Mouse (Mus musculus) skeletal muscle tissue, adult 2 months (tissue): ENCODE data around the gene Dnajc5.
A peak's percentile ranks its signal among the peaks of the same experiment; 100 is the strongest.
"Not testable (repeated sequence)": the region's sequence is repeated elsewhere in the genome, so short reads cannot be mapped to it uniquely, and the experiment has no call there.

Source experiments
- DNase-seq: peaks from one replicate; pipeline ENCODE4 v3.0.0-alpha.2; 2012; ENCODE audit warnings: low read depth, low spot score

The Dnajc5 gene

GRCm38 (mm10) chr2:181520118-181520935 is at the start of gene Dnajc5:
TSS of gene Dnajc5 (plus strand) at chr2:181520485.
- DNase-seq = peak; percentile 96

DNA sequence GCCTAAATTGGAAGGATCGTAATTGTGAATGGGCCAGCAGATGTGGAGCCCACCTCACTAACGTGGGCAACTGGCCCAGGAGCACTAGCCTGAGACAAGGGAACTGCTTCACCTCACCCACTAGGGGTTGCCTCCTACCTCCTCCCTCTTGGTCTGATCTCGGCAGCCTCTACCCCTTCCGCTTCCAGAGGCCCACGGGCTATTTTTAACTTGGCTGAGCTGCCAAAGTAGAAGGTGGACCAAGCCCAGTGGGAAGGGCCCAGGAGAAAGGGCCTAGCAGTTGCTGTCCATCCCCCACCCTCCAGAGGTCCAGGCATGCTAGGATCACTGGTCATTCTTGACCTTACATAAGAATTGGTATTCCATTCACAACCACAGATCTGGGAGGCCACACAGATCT is 49.0 kb upstream of the Dnajc5 start:
- peak; percentile 80 for DNase-seq

- DNase-seq = no peak
Observed at GRCm38 (mm10) chr2:181472256-181472827, 47.9 kb upstream of the Dnajc5 start.

DNA sequence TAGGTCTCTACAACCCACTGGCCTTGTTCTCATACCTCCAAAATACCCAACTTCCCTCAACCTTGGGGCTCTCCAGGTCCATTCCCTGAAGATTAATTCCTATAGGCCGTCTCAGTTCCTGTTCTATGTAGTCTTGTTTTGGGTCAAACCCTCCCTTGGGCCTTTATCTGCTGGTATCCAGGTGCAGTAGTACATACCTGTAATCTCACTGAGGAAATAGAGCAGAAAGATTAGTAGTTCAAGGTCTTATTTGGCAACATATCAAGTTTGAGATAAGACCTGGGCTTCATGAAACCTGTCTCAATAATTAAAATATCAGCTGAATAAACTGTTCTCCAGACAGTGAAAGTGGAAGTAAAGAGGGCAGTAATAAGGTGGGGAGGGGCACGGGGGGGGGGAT is 37.2 kb upstream of the Dnajc5 start:
- no peak for DNase-seq

DNA sequence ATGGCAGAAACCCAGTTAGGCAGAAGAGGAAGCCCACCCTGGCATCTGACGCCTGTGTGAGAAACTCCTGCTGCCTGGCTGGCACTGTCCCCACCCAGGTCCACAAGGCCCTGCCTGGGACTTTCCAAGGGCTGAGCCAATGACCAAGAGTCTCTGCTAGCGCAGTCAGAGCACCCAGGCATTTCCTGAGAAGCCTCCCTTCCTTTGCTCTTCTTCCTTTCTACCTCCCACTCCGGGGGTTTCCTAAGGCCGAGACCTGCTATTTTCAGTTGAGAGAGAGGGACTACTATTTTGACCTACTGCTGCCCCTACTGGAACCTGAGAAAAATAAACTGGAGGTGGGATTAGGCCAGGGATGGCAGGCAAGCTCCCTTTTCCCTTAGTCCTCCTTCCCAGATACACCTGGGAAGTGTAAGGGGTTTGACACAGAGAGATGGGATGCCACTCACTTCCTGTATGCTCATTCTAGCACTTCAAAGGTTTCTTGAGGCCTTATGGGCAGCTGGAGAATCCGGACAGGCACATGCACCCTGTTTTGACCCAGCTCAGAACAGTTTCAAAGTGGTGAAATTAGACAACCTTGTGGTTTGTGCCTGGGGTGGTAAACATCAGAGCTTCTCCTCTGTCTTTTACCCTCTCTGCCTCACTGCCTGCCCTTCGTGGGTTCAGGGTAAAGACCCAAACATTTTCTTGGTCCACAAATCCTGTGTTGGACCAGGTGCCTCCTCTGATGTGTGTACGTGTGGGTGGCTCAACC is 36.5 kb upstream of the Dnajc5 start:
- no peak for DNase-seq

DNA sequence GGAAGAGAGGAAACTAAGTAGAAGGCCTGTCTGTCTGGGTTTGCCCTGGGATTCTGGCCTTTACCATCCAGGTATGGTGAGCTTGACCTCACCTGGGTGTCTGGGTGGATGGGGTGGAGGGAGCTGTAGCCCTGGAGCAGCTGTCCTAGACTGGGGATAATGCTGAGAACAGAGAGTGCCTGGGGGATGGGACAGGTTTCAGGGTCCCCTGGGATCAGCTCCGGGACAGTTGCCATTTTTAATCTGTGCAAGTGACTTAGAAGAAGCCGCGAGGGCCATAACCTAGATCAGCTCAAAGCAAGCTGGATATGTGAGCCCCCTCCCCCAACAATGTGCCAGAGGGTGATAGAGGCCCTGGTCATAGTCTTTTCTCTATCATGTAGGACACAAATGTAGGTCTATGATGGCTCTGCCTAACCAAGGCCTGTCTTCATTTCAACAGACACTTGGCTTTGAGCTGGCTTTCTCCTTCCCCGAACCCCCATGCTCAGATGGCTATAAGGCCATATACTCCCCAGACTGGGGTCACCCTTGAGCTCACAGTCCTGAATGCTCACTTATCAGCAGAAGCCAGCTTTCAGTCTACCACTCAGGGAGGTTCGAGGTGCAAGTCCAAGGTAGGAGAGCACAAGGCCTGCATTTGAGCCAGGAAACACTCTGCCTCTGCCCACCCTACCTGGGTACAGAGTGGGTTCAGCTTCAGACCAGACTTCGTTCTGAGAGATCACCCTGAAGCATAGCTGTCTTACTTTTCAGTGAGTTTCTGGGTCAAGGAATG is 35.6 kb upstream of the Dnajc5 start:
- no peak for DNase-seq

DNA sequence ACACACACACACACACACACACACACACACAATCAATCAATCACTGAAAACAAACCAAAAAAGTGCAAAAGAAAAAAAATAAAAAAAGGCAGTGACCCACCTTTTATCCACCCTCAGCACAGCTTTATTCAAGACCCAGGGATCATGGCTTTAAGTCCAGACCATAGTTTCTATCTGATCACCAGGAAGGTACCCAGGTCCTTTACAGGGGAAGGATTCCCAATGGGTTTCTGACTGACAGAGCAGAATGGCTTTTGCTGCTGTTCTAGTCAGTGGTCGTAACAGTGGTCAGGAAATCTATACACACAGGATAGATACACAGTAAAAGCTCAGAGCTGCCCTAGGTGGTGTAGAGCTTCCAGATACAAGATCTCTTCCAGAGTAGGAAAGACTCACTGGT is 34.5 kb upstream of the Dnajc5 start:
- no peak for DNase-seq

DNA sequence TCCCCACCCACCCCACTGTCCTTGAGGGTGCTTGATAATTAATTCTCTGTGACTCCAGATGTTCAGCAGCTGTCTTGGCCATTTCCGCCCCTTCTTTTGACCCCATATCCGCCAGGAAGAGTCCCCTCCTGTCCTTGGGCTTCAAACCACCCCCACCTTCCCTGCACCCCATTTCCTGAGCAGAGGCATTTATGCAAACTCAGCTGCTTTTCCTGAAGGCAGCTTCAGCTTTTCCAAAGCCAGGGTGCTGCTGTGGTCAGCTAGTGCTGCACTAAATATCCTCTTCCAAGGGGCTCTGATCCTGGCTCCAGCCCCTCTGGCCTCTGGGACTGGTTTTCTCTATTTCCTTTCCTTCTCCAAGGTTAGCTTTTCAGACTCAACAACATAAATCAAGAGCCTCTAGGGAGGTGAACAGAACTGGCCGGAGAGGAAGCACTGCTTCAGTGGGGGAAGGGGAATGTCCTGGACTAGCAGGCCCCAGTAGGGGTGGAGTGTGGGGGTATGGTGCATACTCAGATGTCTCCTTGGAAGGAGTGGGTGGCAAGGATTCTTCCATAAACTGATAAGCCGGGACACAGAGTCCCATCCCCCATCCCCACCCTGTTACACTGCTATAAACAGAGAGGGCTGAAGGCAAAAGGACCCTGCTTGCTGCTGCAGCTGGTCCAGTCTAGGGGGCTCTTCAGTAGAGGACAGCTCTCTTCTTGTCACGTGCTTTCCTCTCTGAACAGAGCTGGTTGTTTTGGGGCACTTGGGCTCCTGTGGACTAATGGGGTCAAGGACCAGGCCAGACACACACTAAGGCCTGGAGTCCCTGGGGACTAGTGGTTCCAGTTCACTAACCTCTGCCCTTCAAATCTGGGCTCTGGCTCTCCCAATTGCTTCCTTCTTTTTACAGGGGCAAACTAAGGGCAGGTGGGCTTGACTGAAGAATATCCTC is 32.7 kb upstream of the Dnajc5 start:
- DNase-seq = peak; percentile 43

GRCm38 (mm10) chr2:181491432-181492205 is 28.7 kb upstream of the Dnajc5 start:
- no peak for DNase-seq

DNA sequence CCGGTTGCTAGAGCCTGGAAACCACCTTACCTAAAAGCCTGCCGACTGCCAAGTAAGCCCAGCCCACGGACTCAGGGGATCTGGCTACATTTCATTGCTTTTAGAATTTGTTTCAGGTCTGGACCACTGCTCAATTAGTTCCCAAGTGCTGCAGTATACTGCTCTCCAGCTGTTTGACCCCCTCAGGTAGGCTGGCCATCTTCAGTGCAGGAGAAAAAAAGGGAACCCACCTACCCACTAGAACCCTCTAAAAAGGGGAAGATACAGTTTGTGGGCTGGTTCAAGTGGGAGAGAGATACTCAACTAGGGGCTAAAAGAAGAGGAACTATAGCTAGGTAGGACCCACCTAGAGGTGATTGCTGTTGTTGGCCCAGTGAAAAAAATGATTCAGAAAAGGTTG is 28.1 kb upstream of the Dnajc5 start:
- no peak for DNase-seq

DNA sequence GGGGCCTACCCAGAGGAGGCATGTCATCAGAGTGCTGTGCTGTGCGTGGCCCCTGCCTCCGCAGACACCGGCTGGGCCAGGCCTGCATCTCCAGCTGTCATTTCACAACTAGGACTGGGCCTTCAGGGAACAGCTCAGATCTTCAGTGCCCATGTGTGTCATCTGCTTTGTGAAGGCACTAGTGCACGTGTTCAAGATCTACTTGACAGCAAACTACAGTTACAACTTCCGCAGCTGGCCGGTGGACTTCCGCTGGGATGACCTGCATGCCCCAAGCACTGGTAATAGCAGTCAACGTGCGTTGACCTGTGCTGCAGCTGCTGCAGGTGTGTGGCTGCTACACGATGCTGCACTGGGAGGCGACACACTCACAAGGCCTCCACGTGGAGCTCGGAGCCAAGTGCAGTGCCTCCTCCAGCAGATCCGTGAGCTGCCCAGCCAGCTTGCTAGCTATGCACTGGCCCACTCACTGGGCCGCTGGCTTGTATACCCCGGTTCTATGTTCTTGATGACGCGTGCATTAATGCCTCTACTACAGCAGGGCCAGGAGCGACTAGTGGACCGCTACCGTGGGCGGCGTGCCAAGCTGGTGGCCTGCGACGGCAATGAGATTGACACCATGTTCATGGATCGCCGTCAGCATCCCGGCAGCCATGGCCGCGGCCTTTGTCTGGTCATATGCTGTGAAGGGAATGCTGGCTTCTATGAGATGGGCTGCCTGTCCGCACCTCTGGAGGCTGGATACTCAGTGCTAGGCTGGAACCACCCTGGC is 26.9 kb upstream of the Dnajc5 start, which contains the start of gene Abhd16b:
Gene Abhd16b, plus strand, starts transcription at position 51 of the 772 bp plus-strand sequence.
- DNase-seq = no peak

DNA sequence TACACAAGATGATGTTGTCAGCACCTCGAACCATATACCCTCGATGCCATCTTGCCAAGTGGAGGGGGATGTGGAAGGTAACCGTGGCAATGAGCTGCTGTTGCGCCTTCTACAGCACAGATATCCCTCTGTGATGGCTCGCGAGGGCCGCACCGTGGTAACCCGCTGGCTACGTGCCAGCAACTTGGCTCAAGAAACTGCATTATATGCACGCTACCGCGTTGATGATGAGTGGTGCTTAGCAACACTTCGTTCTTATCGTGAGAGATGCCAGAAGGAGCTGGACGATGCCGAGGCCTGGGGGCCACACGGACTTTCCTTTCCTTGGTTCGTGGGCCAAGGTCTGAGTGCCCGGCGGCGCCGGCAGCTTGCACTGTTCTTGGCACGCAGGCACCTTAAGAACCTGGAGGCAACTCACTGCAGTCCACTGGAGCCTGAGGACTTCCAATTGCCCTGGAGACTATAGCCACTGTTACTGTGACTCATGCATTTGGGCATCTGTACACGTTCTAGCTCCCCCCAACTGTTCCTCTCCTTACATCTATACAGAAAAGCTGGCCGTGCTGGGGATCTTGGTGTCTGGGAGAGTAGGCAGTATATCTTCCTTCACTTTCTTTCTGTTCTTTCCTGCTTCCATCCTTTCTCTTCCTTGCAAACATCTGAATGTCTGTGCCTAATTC is 25.9 kb upstream of the Dnajc5 start:
- no peak for DNase-seq

DNA sequence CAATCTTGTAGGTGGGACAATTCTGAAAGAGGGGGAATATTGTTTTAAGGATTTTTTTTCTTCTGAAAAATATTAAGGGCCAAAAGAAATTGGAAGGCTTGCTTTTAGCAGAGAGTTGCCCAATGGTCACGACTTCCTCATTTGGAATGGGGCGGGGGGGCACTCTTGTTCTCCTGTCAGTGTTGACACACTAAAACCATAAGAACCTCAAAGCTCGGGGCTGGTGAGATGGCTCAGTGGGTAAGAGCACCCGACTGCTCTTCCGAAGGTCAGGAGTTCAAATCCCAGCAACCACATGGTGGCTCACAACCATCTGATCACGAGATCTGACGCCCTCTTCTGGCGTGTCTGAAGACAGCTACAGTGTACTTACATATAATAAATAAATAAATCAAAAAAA is 24.4 kb upstream of the Dnajc5 start:
- DNase-seq = not testable (repeated sequence)

- DNase-seq = no peak
Observed at GRCm38 (mm10) chr2:181496281-181496680, 24.0 kb upstream of the Dnajc5 start.

- DNase-seq = peak; percentile 97
Observed at GRCm38 (mm10) chr2:181496831-181497547, 23.3 kb upstream of the Dnajc5 start, which contains the start of gene Tpd52l2. TSS of gene Tpd52l2 (plus strand) at chr2:181497142.

GRCm38 (mm10) chr2:181497548-181497875 is 22.8 kb upstream of the Dnajc5 start:
- peak; percentile 49 for DNase-seq

- no peak for DNase-seq
Observed at GRCm38 (mm10) chr2:181498644-181499043, 21.6 kb upstream of the Dnajc5 start.

DNA sequence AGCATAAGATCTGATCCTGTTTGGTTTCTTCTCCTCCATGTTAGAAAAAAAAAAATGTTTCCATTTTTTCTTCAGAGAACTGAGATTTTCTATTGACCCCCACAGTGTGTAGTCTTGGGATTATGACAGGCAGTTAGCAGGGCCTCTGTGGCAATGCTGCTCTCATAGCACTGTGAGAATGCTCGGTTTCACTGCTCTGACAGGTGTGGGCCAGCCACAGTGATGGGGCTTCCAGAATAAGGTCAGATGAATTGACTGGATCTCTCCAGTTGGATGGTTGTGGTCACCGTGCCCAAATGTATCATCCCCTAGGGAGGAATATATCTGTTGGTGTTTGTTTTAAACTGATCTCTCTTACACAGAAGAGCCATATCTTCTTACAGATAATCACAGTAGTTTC is 11.1 kb upstream of the Dnajc5 start:
- no peak for DNase-seq
